Mouse (Mus musculus) spleen, adult 18-20 months (tissue): ENCODE measurements around the gene Slco3a1.

ENCODE experiments used
- DNase-seq, 2 experiments: peaks; one replicate each; pipeline ENCODE4 v3.0.0; 2022; ENCODE audit warnings: mixed read lengths in 2 of 2

The Slco3a1 gene

DNA sequence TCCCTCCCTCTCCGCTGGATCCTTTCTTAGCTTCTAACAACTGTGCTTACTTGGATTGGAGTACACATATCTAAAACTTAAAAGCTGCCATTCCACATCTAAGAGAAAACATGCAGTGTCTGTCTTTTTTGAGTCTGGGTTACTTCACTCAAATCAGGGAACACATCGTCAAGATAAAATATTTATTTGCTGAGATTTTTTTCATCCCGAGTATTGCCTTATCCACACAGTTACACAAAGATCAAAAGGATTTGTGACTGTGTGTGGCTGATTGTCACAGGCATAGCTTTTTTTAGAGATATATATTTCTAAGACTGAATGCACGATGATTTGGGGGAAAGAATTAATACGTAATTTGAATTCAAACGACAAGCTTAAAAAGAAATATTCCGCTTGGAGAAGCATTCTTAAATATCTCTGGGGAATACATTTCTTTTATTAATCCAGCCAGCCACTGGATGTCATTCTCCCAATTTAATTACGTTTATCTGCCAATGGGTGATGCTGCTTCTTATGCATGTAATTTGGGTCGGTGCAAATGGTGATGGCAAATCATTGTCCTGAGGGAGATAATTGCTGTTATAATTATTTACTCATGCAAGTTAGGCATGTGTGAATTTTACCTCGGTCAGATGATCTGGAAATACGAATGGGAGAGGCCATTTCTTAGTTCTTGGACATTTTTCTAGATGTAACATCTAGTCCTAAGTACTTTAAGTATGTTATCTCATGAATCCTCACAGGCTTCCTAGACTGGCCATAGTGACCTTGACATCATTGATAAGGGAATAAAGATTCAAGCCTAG, 285.1 kb downstream of the Slco3a1 start:
- DNase-seq = no peak

DNA sequence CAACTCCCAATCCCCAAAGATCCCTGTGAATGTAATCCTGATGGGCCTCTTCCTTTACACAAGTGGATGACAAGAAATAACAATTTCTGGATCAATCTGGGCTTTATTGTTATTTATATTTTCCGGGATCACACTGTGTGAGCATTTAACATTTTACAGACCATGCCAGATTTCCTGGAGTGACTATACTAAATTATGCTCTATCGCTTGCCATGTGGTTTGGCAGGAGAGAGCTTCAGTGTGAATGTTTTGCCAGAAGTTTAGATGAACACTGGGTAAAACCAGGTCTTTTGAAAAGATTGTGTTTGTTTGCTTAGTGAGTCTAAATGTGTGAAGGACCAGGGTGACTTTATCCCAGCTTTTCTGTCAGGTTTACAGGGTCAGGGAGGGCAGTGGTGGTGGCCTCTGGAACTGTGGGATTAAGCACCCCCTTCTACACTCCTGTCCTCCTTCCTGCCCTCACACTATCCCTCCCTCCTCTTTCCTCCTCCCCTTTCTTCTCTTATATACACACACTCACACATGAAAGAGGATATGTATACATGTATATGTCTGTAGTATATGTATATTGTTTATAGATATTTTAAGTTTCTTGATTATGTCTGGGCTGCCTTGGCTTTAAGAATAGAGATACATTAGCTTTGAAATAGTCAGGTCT, 287.9 kb downstream of the Slco3a1 start:
- no peak for DNase-seq

DNA sequence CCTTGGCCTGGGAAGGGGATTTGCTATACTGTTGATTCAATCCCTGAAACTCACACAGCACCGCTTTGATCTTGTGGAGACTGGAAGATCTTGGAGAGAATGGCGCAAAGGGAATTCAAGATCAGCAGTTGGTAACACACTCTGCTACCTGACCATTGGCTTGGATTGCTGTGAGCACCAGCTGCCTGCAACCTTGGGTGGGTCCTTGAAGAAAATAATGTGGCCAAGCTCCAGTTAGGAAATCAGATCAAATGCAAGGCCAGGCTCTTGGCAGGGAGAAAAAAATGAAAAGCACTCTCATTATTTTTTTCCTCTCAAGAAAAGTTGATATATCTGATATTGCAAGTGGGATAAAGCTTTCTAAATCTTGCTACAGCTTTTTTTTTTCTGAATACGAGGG, 298.3 kb downstream of the Slco3a1 start:
- DNase-seq = no peak

DNA sequence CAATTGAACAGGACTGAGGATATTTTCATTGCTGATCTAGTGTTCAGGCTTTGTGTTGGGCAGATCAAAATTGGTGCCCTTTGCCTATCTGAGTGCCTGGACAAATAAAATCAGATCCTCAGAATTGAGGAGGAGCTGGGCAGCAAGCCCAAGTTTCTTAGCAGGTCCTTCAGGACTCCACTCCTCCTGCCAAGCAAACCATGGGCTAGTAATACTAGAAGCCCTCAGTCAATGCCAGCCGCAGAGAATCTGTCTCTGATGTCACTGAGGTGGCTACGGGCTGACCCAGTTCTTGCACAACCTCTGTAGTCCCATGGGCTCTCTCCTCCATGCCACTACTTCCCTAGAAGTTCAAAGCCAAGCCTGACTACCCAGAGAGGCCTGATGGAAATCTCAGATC, 302.5 kb downstream of the Slco3a1 start:
- DNase-seq = no peak

DNA sequence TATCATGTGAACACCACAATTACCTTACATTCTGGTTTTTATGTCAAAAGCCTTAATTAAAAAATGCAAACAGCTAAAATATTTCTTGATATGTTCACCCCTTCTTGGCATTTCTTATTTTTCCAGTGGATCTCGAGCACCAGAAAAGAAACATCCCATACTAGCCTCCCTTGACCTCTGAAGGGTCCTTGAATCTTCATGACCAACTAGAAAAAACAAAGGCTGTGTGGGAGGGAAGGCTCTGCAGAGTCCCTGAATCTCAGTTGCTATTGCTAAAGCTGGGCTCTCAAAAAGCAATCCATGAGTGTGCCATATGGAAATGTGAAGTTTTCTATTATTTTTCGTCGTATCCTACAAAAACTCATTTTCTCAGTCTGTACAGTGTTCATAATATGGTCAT, 313.3 kb downstream of the Slco3a1 start:
- DNase-seq = no peak

DNA sequence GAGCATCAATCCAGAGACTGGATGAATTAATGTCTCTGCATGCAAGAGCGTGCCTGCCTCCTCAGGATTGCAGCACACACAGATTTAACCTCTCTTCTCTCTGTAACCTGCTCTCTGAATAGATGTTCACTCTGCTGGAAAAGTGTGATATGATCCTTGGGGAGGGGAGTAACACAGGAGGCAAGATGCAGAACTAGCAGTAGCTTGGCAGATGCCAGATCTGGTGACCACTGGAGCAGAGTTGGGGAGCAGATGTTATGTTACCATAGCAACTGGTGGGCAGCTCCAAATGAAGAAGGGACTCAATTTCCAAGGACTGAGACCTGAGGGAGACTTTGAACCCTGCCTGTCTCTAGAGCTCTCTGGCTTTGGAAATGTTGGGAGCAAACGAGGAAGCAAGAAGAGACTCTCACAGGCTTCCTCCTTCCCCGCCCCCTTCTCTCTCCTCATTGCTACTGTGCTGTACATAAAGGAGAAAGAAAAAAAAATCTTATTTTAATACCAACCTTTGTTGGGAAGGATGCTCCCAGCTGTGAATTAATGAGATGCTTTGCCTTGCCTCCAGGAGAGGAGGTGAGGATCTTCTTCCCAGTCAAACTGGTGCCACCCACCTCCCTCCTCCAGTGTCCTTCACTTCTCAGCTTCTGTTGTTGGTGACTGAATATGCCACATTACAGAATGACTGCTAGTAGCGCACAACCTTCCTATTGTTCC, 314.0 kb downstream of the Slco3a1 start:
- DNase-seq = no peak
